Mouse (Mus musculus) liver, embryonic 14.5 days (tissue): ENCODE results near the gene Irs4.

Experiments
- CTCF ChIP-seq: IDR thresholded peaks from 2 replicates; pipeline ENCODE4 v1.5.1; 2016; ENCODE audit warnings: antibody characterized with exemption, low read depth, control low read depth
- EP300 ChIP-seq: IDR thresholded peaks from 2 replicates; pipeline ENCODE4 v1.6.1; 2016; ENCODE audit warnings: antibody characterized with exemption, low read depth

DNA sequence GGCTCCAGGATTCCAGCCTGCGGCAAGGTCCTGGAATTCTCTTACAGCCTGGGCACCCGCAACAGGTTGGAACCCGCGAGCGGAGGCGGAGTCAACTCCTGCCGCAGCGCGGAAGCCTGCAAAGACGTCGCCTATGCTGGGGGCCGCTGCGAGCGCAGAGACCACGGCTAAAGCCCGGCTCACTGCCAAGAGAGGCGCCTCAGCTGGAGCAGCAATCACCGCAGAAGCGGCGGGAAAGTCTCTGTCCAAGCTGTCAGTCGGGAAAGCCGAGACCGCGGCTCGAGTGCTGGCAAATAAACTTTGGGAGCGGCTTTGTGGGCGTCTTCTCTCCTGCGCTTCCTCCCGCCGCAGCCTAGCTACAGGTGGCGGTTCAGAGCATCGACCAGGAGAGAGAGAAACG lies 3.3 kb downstream of the Irs4 start:
- TF ChIP-seq CTCF = no peak
- no peak for TF ChIP-seq EP300
